Comparison of ENCODE assay signal across 17 mouse cellular contexts in genomic region chr9:35284351-35284750, GRCm38 (mm10).
"Had no signal": no experiment of that assay in that cellular context is flagged by ENCODE, and none has a peak within 500 bp of the region (broad histone marks: within the 10 kb centered on the region; RNA-seq: fewer than 3 reads in every experiment).

No protein-coding gene starts in this region.

- H3K4me3 ChIP-seq: kidney, embryonic 15.5 days; liver, embryonic 12.5 days; liver, embryonic 15.5 days had no signal

- H3K27ac ChIP-seq: kidney, embryonic 15.5 days; liver, embryonic 12.5 days; liver, embryonic 15.5 days; stomach, postnatal 0 days had no signal

- H3K4me1 ChIP-seq: liver, embryonic 12.5 days; liver, embryonic 15.5 days had no signal

- H3K27me3 ChIP-seq: liver, embryonic 12.5 days; liver, embryonic 15.5 days had no signal

- DNase-seq: kidney, adult 8-10 months; kidney, postnatal 10 days; kidney, postnatal 36 days; left cerebral cortex, postnatal 4 days; liver; lung, adult 2 months; lung, postnatal 14 days; lung, postnatal 4 days; midbrain, embryonic 14.5 days; thymus, adult 2 months; thymus, postnatal 14 days; thymus, postnatal 4 days had no signal

- H3K36me3 ChIP-seq: kidney, embryonic 15.5 days; liver, embryonic 12.5 days; liver, embryonic 15.5 days had no signal

- H3K9me3 ChIP-seq: kidney, embryonic 15.5 days; liver, embryonic 12.5 days; liver, embryonic 15.5 days had no signal

- H3K4me2 ChIP-seq: kidney, embryonic 15.5 days; liver, embryonic 12.5 days; liver, embryonic 15.5 days; midbrain, embryonic 11.5 days had no signal

- H3K9ac ChIP-seq: kidney, embryonic 15.5 days; liver, embryonic 12.5 days; liver, embryonic 15.5 days had no signal

- ATAC-seq: liver, embryonic 12.5 days had no signal
